Mouse (Mus musculus) embryonic facial prominence, embryonic 10.5 days (tissue): ENCODE measurements at regions not wholly inside any gene's neighbourhood (a gene's known extent, or its start where the extent isn't known, plus 50 kb on each side); places are given as distances from the start of the nearest gene placed in this dataset.

Source experiments
- DNase-seq: peaks from one replicate; pipeline ENCODE4 v3.0.0-alpha.2; 2017; ENCODE audit warnings: low spot score
- H3K27ac ChIP-seq: fragments of 300-500 bp; sonication (generic); replicated peaks from 2 replicates; pipeline ENCODE4 v1.5.1; 2016; ENCODE audit warnings: mild to moderate bottlenecking
- H3K27me3 ChIP-seq: fragments of 300-500 bp; sonication (generic); replicated peaks from 2 replicates; pipeline ENCODE4 v1.6.1; 2016; ENCODE audit warnings: low read depth, mild to moderate bottlenecking; ENCODE audit not compliant: poor library complexity, severe bottlenecking
- H3K36me3 ChIP-seq: fragments of 300-500 bp; sonication (generic); replicated peaks from 2 replicates; pipeline ENCODE4 v1.6.1; 2016; ENCODE audit warnings: mild to moderate bottlenecking, moderate library complexity
- H3K4me1 ChIP-seq: fragments of 300-500 bp; sonication (generic); 2 replicates; pipeline ENCODE4 v1.6.1; 2016
- H3K4me3 ChIP-seq: fragments of 300-500 bp; sonication (generic); 2 replicates; pipeline ENCODE4 v1.5.1; 2016; ENCODE audit warnings: mild to moderate bottlenecking, moderate library complexity
- H3K9me3 ChIP-seq: fragments of 300-500 bp; sonication (generic); 2 replicates; pipeline ENCODE4 v1.6.1; 2016; ENCODE audit warnings: mild to moderate bottlenecking
- WGBS: fragments of 180-500 bp; shearing (Covaris S2); methylation state at CpG from one replicate; pipeline ENCODE4 v1.1.7; 2016; 5-methylcytosine and 5-hydroxymethylcytosine counted together

- peak; percentile 21 for DNase-seq
- Histone ChIP-seq H3K36me3 (no peaks in the 10 kb centered on the region), H3K27ac (peak overlapping the region; percentile 79), H3K9me3 (peaks cover 10% of the 10 kb centered on the region; the same call in 1 of the 2 replicates), H3K27me3 (no peaks in the 10 kb centered on the region), H3K4me1 (peaks cover 38% of the 10 kb centered on the region), H3K4me3 (no peak overlapping the region)
- 91% methylated on average over 6 of the region's 6 CpGs for WGBS
Measured at GRCm38 (mm10) chr12:26532076-26532475, 63.1 kb downstream of the Cmpk2 start.
